Mouse (Mus musculus): Measurements from ENCODE around the gene Akr1c21.
"Not testable (repeated sequence)": the region's sequence is repeated elsewhere in the genome, so short reads cannot be mapped to it uniquely, and the experiment has no call there.

Gene Akr1c21

DNA sequence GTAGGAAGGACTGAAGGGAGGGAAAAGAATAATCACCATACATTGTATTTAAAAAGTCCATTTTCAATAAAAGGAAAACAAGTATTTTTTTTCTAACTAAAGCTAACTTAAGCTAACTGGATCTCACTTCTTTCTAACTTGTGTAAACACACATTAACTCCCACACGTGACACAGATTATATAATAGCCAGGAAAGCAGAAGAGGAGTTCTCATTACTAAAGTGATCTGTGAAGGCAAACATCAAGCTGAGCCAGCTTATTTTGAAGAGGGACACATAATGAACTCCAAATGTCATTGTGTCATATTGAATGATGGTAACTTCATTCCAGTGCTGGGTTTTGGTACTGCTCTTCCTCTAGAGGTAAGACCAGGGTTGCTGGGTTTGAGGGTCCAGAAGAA is at the start of gene Akr1c21:
TSS of gene Akr1c21 (plus strand) at position 205 of the 400 bp plus-strand sequence.
- no peak for ATAC-seq (ENCODE audit: insufficient number of reproducible peaks, low FRiP score, low TSS enrichment)

DNA sequence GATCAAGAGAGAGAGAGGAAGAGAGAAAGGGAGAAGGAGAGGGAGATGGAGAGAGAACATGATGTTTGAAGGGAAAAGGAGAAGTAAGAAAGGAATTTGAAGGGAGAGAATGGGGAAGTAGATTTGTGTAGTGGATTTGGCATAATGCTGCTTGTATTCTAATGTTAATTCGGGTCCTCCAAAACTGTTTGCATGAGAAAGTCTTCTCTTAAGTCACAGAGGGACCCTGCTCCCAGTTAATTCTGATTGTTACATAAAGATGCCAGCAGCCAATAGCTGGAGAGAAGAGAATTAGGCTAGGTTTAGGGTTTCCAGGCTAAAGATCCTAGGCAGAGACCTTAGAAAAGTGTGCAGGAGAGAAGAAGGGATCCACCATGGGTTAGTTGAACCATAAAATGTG is 14.7 kb upstream of the Akr1c21 start:
- ATAC-seq (ENCODE audit: insufficient number of reproducible peaks, low FRiP score, low TSS enrichment) = no peak

DNA sequence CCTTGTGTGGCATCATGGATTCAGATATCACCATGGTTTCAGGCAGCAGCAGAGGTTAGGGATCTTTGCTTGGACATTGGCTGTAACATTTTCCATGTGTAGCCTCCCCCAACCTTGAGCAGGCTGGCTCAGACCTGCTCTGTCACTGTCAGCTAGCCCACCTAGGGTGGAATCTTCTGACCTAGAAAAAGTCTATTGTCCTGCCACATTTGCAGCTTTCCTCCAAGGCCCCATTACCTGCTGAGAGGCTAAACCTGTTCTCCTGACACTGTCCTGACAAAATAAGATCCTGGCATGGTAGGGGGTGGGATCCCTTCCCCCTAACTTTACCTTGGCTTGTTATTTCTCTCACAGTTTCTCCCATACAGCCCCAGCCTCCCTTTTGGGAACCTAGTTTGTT is 13.4 kb upstream of the Akr1c21 start:
- no peak for ATAC-seq (ENCODE audit: insufficient number of reproducible peaks, low FRiP score, low TSS enrichment)

GRCm38 (mm10) chr13:4565996-4566395 is 7.9 kb upstream of the Akr1c21 start:
- ATAC-seq (ENCODE audit: insufficient number of reproducible peaks, low FRiP score, low TSS enrichment) = no peak

DNA sequence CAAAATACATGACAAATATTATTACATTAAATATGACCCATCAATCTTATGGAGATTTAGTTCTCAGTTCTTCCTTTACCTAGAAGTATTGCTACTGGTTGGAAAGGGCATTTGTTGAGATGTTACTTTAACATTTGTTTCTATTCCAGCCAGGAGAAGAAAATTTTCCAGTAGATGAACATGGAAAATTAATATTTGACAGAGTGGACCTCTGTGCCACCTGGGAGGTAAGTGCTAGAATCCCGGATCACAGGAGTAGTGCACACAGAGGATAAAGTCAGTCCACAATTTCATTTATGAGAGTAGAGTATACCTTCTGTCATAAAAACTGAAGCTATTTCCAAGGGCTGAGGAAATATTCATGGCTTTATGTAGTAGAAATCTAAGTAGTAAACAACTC is 3.0 kb downstream of the Akr1c21 start:
- no peak for ATAC-seq (ENCODE audit: insufficient number of reproducible peaks, low FRiP score, low TSS enrichment)

DNA sequence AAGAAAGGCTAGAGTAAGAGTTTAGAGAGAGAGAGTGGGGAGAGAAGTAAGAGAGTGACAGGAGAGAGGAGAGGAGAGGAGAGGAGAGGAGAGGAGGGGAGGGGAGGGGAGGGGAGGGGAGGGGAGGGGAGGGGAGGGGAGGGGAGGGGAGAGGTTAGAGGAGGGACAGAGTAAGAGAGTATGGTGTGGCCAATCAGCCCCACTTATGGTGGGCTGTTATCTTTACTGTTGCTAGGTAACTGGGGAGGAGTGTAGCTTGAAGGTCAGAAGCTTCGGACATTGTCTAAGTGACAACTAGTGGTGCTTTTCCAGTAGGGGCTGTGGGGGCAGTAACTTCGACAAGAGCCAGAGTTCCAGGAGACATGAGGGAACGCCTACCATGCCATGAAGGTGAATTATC is 29.6 kb downstream of the Akr1c21 start:
- not testable (repeated sequence) for ATAC-seq (ENCODE audit: insufficient number of reproducible peaks, low FRiP score, low TSS enrichment)

DNA sequence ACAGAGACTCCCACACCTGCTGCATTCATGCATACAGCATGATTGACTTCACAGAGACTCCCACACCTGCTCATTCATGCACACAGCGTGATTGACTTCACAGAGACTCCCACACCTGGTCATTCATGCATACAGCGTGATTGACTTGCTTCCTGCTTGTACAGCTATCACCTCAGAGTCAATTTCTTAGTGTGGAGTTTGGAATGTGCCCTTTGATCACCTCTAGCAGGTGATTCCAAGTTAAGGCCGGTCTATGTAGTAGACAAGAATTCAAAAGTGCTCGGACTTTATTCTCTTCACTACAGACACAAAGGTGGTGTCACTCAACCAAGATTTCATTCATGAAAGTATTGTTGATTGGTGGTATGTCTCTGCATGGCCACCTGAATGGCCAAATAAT is 32.9 kb downstream of the Akr1c21 start:
- ATAC-seq (ENCODE audit: insufficient number of reproducible peaks, low FRiP score, low TSS enrichment) = no peak

- ATAC-seq (ENCODE audit: insufficient number of reproducible peaks, low FRiP score, low TSS enrichment) = no peak; the same call in 1 of the 2 replicates
Measured at GRCm38 (mm10) chr13:4608530-4608929, 34.7 kb downstream of the Akr1c21 start.

DNA sequence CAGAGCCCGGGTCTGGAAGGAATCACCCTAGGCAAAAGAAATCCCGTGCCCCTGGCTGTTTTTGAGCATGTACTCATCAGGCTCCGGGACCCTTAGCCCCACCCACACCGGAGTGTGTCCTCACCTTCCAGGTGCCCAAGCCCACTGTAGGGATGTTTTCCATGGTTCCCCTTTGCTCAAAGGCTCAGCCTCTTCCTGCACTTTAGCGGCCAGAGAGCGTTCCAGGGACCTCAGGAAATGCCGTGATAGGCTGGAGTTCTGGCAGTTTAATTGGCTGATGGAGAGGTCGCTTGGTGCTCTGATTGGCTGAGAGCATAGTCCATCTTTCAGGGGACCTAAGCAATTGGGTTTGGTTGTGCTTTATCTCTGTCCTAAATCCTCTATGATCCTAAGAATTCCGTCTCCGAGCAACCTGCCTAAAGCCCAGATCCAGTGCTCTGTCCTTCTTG is 35.1 kb downstream of the Akr1c21 start, which contains the start of gene Akr1e1:
TSS of gene Akr1e1 (minus strand) at position 214 of the 449 bp plus-strand sequence.
- ATAC-seq (ENCODE audit: insufficient number of reproducible peaks, low FRiP score, low TSS enrichment) = peak; percentile 100

DNA sequence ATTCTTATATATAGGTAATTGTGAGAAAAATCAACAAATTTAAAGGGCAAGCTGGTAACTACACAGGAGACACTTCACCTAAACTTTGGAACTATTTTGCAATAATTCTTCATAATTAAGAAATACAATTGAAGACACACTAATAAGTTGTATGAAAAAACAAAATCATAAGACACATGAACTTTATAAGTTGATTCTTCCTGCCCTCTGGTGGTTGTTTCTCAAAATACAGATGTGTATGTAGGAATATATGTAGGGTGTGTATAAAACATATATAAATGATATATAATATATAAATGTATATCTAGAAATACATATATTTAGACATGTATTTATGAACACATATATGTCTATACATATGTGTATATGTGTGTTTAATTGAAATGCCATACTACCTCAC is 37.0 kb downstream of the Akr1c21 start:
- no peak for ATAC-seq (ENCODE audit: insufficient number of reproducible peaks, low FRiP score, low TSS enrichment)

Data from cerebellum, adult (tissue).